ENCODE assay signal across 24 mouse cellular contexts in the genomic region with DNA sequence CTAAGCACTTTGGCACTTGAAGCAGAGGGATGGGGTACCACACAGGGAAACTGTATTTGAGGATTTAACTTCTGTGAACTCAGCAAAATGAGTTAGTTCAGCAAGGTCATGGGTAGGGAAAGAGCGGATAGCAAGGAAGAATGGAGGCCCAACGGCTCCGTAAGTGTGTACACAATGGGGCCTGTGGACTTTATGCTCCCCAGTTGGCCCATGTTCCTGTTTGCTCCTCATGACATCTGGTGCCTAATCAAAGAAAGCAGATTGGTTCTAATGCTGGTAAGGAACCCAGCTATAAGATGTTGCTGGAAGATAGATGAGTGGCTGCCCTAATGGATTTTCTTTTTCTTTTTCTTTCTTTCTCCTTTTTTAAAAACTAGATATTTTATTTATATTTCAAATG. TPM values are rescaled to one million over a fixed set of nuclear protein-coding genes. Genes with fewer than 3 reads are reported as not detected.
DNase-seq lines count a peak whose midpoint lies in the region; ATAC-seq and TF ChIP-seq lines count a peak whose summit lies in the region.
"Had no signal": no experiment of that assay in that cellular context is flagged by ENCODE, and none has a peak within 500 bp of the region (broad histone marks: within the 10 kb centered on the region; RNA-seq: fewer than 3 reads in every experiment).

No protein-coding gene starts in this region.

- TF ChIP-seq EP300 in liver, postnatal 0 days (IDR thresholded peaks at IDR 0.05; ENCODE audit: low read depth), result 0 out of 2 replicates have a peak, but pooled peaks have one; percentile 11
- no peak for TF ChIP-seq EP300 in stomach, postnatal 0 days (optimal IDR thresholded peaks at IDR 0.05)

- TF ChIP-seq CTCF in lung, embryonic 14.5 days (IDR thresholded peaks at IDR 0.05; ENCODE audit: low read depth), result no peak
- no peak for TF ChIP-seq CTCF in liver, postnatal 0 days (IDR thresholded peaks at IDR 0.05; ENCODE audit: low read depth)
- TF ChIP-seq CTCF in stomach, postnatal 0 days (IDR thresholded peaks at IDR 0.05; ENCODE audit: low read depth), result no peak

- peaks cover 15% of the 10 kb centered on the region for H3K36me3 ChIP-seq in heart, embryonic 16.5 days (ENCODE audit: control insufficient read depth, insufficient read depth)
- H3K36me3 ChIP-seq in heart, embryonic 11.5 days (ENCODE audit: control insufficient read depth, insufficient read depth, low read length), result peaks cover 3% of the 10 kb centered on the region; the same call in 1 of the 2 replicates
- peaks cover 31% of the 10 kb centered on the region for H3K36me3 ChIP-seq in lung, embryonic 14.5 days (ENCODE audit: insufficient read depth)
- H3K36me3 ChIP-seq in liver, postnatal 0 days (replicated peaks; ENCODE audit: insufficient read depth, low read length), result peaks cover 9% of the 10 kb centered on the region
- peaks cover 10% of the 10 kb centered on the region; the same call in 1 of the 2 replicates for H3K36me3 ChIP-seq in stomach, postnatal 0 days (ENCODE audit: control insufficient read depth, insufficient read depth, low read length)
- H3K36me3 ChIP-seq: forebrain, embryonic 15.5 days had no signal

- H3K4me1 ChIP-seq in heart, embryonic 16.5 days (ENCODE audit: control insufficient read depth, insufficient read depth, low read length), result peaks cover 28% of the 10 kb centered on the region
- H3K4me1 ChIP-seq in heart, embryonic 11.5 days (ENCODE audit: control insufficient read depth, insufficient read depth, low read length), result peaks cover 29% of the 10 kb centered on the region
- peaks cover 27% of the 10 kb centered on the region for H3K4me1 ChIP-seq in lung, embryonic 14.5 days (ENCODE audit: insufficient read depth)
- H3K4me1 ChIP-seq in liver, postnatal 0 days (ENCODE audit: insufficient read depth), result peaks cover 21% of the 10 kb centered on the region
- H3K4me1 ChIP-seq in stomach, postnatal 0 days (replicated peaks; ENCODE audit: control insufficient read depth, insufficient read depth), result 0 out of 2 replicates have a peak, but pooled peaks cover 3% of the 10 kb centered on the region

- H3K4me2 ChIP-seq in heart, embryonic 16.5 days (ENCODE audit: low read depth, low read length), result peak overlapping the region; percentile 23; the same call in 1 of the 2 replicates
- H3K4me2 ChIP-seq in heart, embryonic 11.5 days, result no peak overlapping the region
- H3K4me2 ChIP-seq in lung, embryonic 14.5 days, result no peak overlapping the region; the same call in 1 of the 2 replicates
- peak overlapping the region; percentile 39 for H3K4me2 ChIP-seq in liver, postnatal 0 days (ENCODE audit: low read depth, low read length)
- peak overlapping the region; percentile 25; the same call in 1 of the 2 replicates for H3K4me2 ChIP-seq in stomach, postnatal 0 days (replicated peaks; ENCODE audit: low read depth)
- H3K4me2 ChIP-seq: forebrain, embryonic 15.5 days; hindbrain, embryonic 13.5 days; limb, embryonic 12.5 days had no signal

- DNase-seq in lung, embryonic 14.5 days, result peak; percentile 21
- DNase-seq in lung, postnatal 4 days, result no peak
- no peak for DNase-seq in liver, postnatal 0 days
- peak; percentile 40 for DNase-seq in stomach, postnatal 0 days (ENCODE audit: low spot score)
- DNase-seq: adrenal gland, postnatal 25 days; B cell, adult 2 months; cerebellum, adult 11-12 months; cerebellum, adult 9-11 months; embryo, embryonic 11 days; gastrocnemius, postnatal 25 days; heart, adult 18-20 months; heart, postnatal 4 days; kidney, adult 11 months; kidney, postnatal 25 days; midbrain, embryonic 14.5 days had no signal

- no peak overlapping the region for H3K9ac ChIP-seq in heart, embryonic 16.5 days (ENCODE audit: low read length)
- no peak overlapping the region for H3K9ac ChIP-seq in heart, embryonic 11.5 days (ENCODE audit: low read depth, low read length)
- no peak overlapping the region for H3K9ac ChIP-seq in lung, embryonic 14.5 days
- H3K9ac ChIP-seq in liver, postnatal 0 days (replicated peaks), result no peak overlapping the region
- no peak overlapping the region for H3K9ac ChIP-seq in stomach, postnatal 0 days (ENCODE audit: low read length)
- H3K9ac ChIP-seq: embryonic facial prominence, embryonic 12.5 days; forebrain, embryonic 15.5 days; hindbrain, embryonic 13.5 days; kidney, embryonic 15.5 days; limb, embryonic 12.5 days; liver, embryonic 15.5 days had no signal

- ATAC-seq in heart, embryonic 16.5 days (replicated peaks; ENCODE audit: extremely low read depth, insufficient read depth, low FRiP score), result no peak
- no peak for ATAC-seq in heart, embryonic 11.5 days (replicated peaks; ENCODE audit: insufficient number of reproducible peaks, low FRiP score, low TSS enrichment)
- ATAC-seq in lung, embryonic 14.5 days (ENCODE audit: insufficient read depth), result no peak
- no peak for ATAC-seq in liver, postnatal 0 days
- no peak for ATAC-seq in stomach, postnatal 0 days (ENCODE audit: low FRiP score, low TSS enrichment)
- ATAC-seq: forebrain, embryonic 15.5 days had no signal

- H3K27me3 ChIP-seq in heart, embryonic 16.5 days (ENCODE audit: control insufficient read depth, insufficient read depth, low read length), result no peaks in the 10 kb centered on the region
- no peaks in the 10 kb centered on the region for H3K27me3 ChIP-seq in heart, embryonic 11.5 days (ENCODE audit: control insufficient read depth, insufficient read depth, low read length)
- H3K27me3 ChIP-seq in lung, embryonic 14.5 days (ENCODE audit: insufficient read depth, low read length), result no peaks in the 10 kb centered on the region
- no peaks in the 10 kb centered on the region for H3K27me3 ChIP-seq in liver, postnatal 0 days (ENCODE audit: insufficient read depth, low read length)
- H3K27me3 ChIP-seq in stomach, postnatal 0 days (ENCODE audit: control insufficient read depth, insufficient read depth, low read length), result no peaks in the 10 kb centered on the region
- H3K27me3 ChIP-seq: embryonic facial prominence, embryonic 12.5 days; forebrain, embryonic 15.5 days; kidney, embryonic 15.5 days; limb, embryonic 12.5 days had no signal

- no peak overlapping the region; the same call in 1 of the 2 replicates for H3K4me3 ChIP-seq in heart, embryonic 16.5 days (ENCODE audit: low read length)
- H3K4me3 ChIP-seq in heart, embryonic 11.5 days (ENCODE audit: low read depth, low read length), result no peak overlapping the region
- H3K4me3 ChIP-seq in lung, embryonic 14.5 days (ENCODE audit: low read depth, low read length), result no peak overlapping the region
- no peak overlapping the region for H3K4me3 ChIP-seq in liver, postnatal 0 days (ENCODE audit: low read depth, low read length)
- no peak overlapping the region for H3K4me3 ChIP-seq in stomach, postnatal 0 days (ENCODE audit: low read depth, low read length)
- H3K4me3 ChIP-seq: embryonic facial prominence, embryonic 12.5 days; forebrain, embryonic 15.5 days; hindbrain, embryonic 13.5 days; kidney, embryonic 15.5 days; limb, embryonic 12.5 days; liver, embryonic 15.5 days had no signal

- H3K27ac ChIP-seq in heart, embryonic 16.5 days (ENCODE audit: low read length), result 0 out of 2 replicates have a peak overlapping the region, but pooled peaks have one; percentile 21
- H3K27ac ChIP-seq in heart, embryonic 11.5 days (ENCODE audit: low read depth, low read length), result no peak overlapping the region
- no peak overlapping the region for H3K27ac ChIP-seq in lung, embryonic 14.5 days (ENCODE audit: low read depth)
- no peak overlapping the region for H3K27ac ChIP-seq in liver, postnatal 0 days (ENCODE audit: low read depth)
- H3K27ac ChIP-seq in stomach, postnatal 0 days (replicated peaks), result no peak overlapping the region
- H3K27ac ChIP-seq: embryonic facial prominence, embryonic 12.5 days; forebrain, embryonic 15.5 days; hindbrain, embryonic 13.5 days; kidney, embryonic 15.5 days; limb, embryonic 12.5 days; liver, embryonic 15.5 days; macrophage had no signal

- WGBS in heart, embryonic 16.5 days, result 74% methylated on average over 3 of the region's 3 CpGs
- WGBS in heart, embryonic 11.5 days (ENCODE audit: insufficient replicate concordance), result 87% methylated on average over 3 of the region's 3 CpGs
- 62% methylated on average over 3 of the region's 3 CpGs for WGBS in lung, embryonic 14.5 days
- 54% methylated on average over 3 of the region's 3 CpGs for WGBS in liver, postnatal 0 days (ENCODE audit: insufficient replicate concordance)
- 64% methylated on average over 3 of the region's 3 CpGs for WGBS in stomach, postnatal 0 days

- H3K9me3 ChIP-seq in heart, embryonic 16.5 days (replicated peaks; ENCODE audit: control insufficient read depth, low read length), result no peaks in the 10 kb centered on the region
- H3K9me3 ChIP-seq in heart, embryonic 11.5 days (replicated peaks; ENCODE audit: control insufficient read depth, low read length), result no peaks in the 10 kb centered on the region
- H3K9me3 ChIP-seq in lung, embryonic 14.5 days (ENCODE audit: low read depth, low read length), result no peaks in the 10 kb centered on the region
- no peaks in the 10 kb centered on the region for H3K9me3 ChIP-seq in liver, postnatal 0 days (ENCODE audit: low read length)
- no peaks in the 10 kb centered on the region for H3K9me3 ChIP-seq in stomach, postnatal 0 days (ENCODE audit: control insufficient read depth, low read length)
- H3K9me3 ChIP-seq: embryonic facial prominence, embryonic 12.5 days; forebrain, embryonic 15.5 days; hindbrain, embryonic 13.5 days; kidney, embryonic 15.5 days; limb, embryonic 12.5 days; liver, embryonic 15.5 days had no signal

RNA-seq across cellular contexts. Expression of a gene that starts 3.4 kb away (rescaled TPM):
- 164 TPM in 2 replicates for polyA plus RNA-seq in heart, embryonic 16.5 days (2015; fragmentation: Nextera tagmentation; extraction: Ambion mirVana)
- polyA plus RNA-seq in heart, embryonic 11.5 days (2014; fragmentation: Nextera tagmentation; extraction: Ambion mirVana), result 205 and 250 TPM in 2 replicates
- 290 and 295 TPM in 2 replicates for polyA plus RNA-seq in lung, embryonic 14.5 days (2014; fragmentation: Nextera tagmentation; extraction: Ambion mirVana)
- polyA plus RNA-seq in liver, postnatal 0 days (2015; fragmentation: Nextera tagmentation; extraction: Ambion mirVana), result 80.6 and 87.0 TPM in 2 replicates
- polyA plus RNA-seq in stomach, postnatal 0 days (2015; fragmentation: Nextera tagmentation; extraction: Ambion mirVana), result 181 and 183 TPM in 2 replicates

Comparison
In these comparisons a context has a peak if more than half of its experiments do, and no peak if none do; other contexts are left out.
1. H3K4me2 ChIP-seq: peak in heart, embryonic 16.5 days (single experiment), liver, postnatal 0 days (single experiment) and stomach, postnatal 0 days (single experiment); none in heart, embryonic 11.5 days (single experiment) and lung, embryonic 14.5 days (single experiment).
2. DNase-seq: peak in lung, embryonic 14.5 days (single experiment) and stomach, postnatal 0 days (single experiment); none in lung, postnatal 4 days (0 of 2) and liver, postnatal 0 days (single experiment).